Mouse (Mus musculus) adrenal gland, postnatal 4 days (tissue): ENCODE measurements at regions not wholly inside any gene's neighbourhood (a gene's known extent, or its start where the extent isn't known, plus 50 kb on each side); places are given as distances from the start of the nearest gene placed in this dataset.

Experiments used
- DNase-seq, 2 experiments: peaks; one replicate each; pipeline ENCODE4 v3.0.0; 2021 to 2022; ENCODE audit warnings: low spot score in 2 of 2, mixed read lengths in 2 of 2

- DNase-seq: no peak
These were observed 483.5 kb upstream of the Pkdcc start for GRCm38 (mm10) chr17:82731561-82731960.

- no peak for DNase-seq
These were observed 472.6 kb upstream of the Pkdcc start for GRCm38 (mm10) chr17:82742445-82742844.

- DNase-seq: no peak
These were observed 457.7 kb upstream of the Pkdcc start for GRCm38 (mm10) chr17:82757400-82757799.

GRCm38 (mm10) chr17:82779096-82779495 lies 436.0 kb upstream of the Pkdcc start:
- no peak for DNase-seq

- DNase-seq: no peak
These were observed 393.0 kb upstream of the Pkdcc start for GRCm38 (mm10) chr17:82822129-82822528.

- no peak for DNase-seq
These were observed 391.0 kb upstream of the Pkdcc start for GRCm38 (mm10) chr17:82824057-82824456.

GRCm38 (mm10) chr17:82824619-82825018 lies 390.5 kb upstream of the Pkdcc start:
- no peak for DNase-seq

GRCm38 (mm10) chr17:82827170-82827569 lies 387.9 kb upstream of the Pkdcc start:
- DNase-seq: no peak

GRCm38 (mm10) chr17:82827841-82828240 lies 387.3 kb upstream of the Pkdcc start:
- no peak for DNase-seq

- DNase-seq: no peak
These were observed 386.6 kb upstream of the Pkdcc start for GRCm38 (mm10) chr17:82828434-82828997.

GRCm38 (mm10) chr17:82829415-82829814 lies 385.7 kb upstream of the Pkdcc start:
- DNase-seq: no peak

GRCm38 (mm10) chr17:82834177-82834576 lies 380.9 kb upstream of the Pkdcc start:
- DNase-seq: no peak

- DNase-seq: no peak
These were observed 379.0 kb upstream of the Pkdcc start for GRCm38 (mm10) chr17:82836115-82836514.

- DNase-seq: no peak
These were observed 368.2 kb upstream of the Pkdcc start for GRCm38 (mm10) chr17:82846776-82847494.

GRCm38 (mm10) chr17:82857199-82858147 lies 357.6 kb upstream of the Pkdcc start:
- DNase-seq: peak; percentile 52 to 53

- no peak for DNase-seq
These were observed 354.7 kb upstream of the Pkdcc start for GRCm38 (mm10) chr17:82860391-82860790.

GRCm38 (mm10) chr17:82860966-82861365 lies 354.1 kb upstream of the Pkdcc start:
- no peak for DNase-seq

GRCm38 (mm10) chr17:82877131-82877530 lies 338.0 kb upstream of the Pkdcc start:
- DNase-seq: no peak

- no peak for DNase-seq
These were observed 314.5 kb upstream of the Pkdcc start for GRCm38 (mm10) chr17:82900602-82901001.

- no peak for DNase-seq
These were observed 313.8 kb upstream of the Pkdcc start for GRCm38 (mm10) chr17:82901098-82901891.

GRCm38 (mm10) chr17:82904961-82905360 lies 310.1 kb upstream of the Pkdcc start:
- no peak for DNase-seq
